20 mouse cellular contexts compared by ENCODE assay signal in the genomic region with DNA sequence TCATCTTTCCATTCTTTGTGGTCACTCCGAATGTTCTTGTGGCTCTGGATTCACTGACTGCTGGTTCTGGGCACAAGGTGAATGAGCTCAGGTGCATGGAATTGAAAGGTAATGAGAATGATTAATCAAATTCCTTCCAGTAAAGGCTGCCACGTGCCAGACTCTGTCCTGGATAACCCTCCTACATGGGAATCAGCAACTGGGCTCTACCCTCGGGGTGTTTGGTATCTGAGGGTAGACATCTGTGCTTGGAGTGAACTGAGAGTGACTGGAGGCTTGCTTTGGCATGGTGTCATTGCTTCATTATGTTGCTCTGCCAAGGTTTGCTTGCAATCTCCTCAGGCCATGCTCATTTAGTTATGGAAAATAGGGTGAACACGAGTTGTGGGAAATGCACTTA.
A peak's percentile ranks its signal among the peaks of the same experiment; 100 is the strongest.
DNase-seq lines count a peak whose midpoint lies in the region; ATAC-seq and TF ChIP-seq lines count a peak whose summit lies in the region.
"Had no signal": no experiment of that assay in that cellular context is flagged by ENCODE, and none has a peak within 500 bp of the region (broad histone marks: within the 10 kb centered on the region; RNA-seq: fewer than 3 reads in every experiment).

No protein-coding gene starts in this region.

- H3K27ac ChIP-seq in midbrain, postnatal 0 days (ENCODE audit: low read depth, low read length), result no peak overlapping the region
- H3K27ac ChIP-seq in midbrain, embryonic 10.5 days (replicated peaks), result no peak overlapping the region
- H3K27ac ChIP-seq in hindbrain, postnatal 0 days, result no peak overlapping the region
- H3K27ac ChIP-seq: embryonic facial prominence, embryonic 15.5 days; limb, embryonic 12.5 days; liver, embryonic 12.5 days; midbrain, embryonic 15.5 days; stomach, postnatal 0 days had no signal

- no peak for TF ChIP-seq CTCF in midbrain, postnatal 0 days (IDR thresholded peaks at IDR 0.05)
- TF ChIP-seq CTCF in hindbrain, postnatal 0 days (IDR thresholded peaks at IDR 0.05; ENCODE audit: low read depth), result no peak

- H3K9ac ChIP-seq in midbrain, postnatal 0 days (replicated peaks; ENCODE audit: low read length, poor library complexity, severe bottlenecking), result no peak overlapping the region
- H3K9ac ChIP-seq in hindbrain, postnatal 0 days (replicated peaks; ENCODE audit: low read length), result no peak overlapping the region
- H3K9ac ChIP-seq: embryonic facial prominence, embryonic 15.5 days; heart, embryonic 12.5 days; limb, embryonic 12.5 days; liver, embryonic 12.5 days; midbrain, embryonic 15.5 days had no signal

- no peak for ATAC-seq in midbrain, postnatal 0 days (ENCODE audit: low FRiP score)
- 0 out of 2 replicates have a peak, but pooled peaks have one; percentile 35 for ATAC-seq in hindbrain, postnatal 0 days
- ATAC-seq: forebrain, embryonic 16.5 days; inflammation-experienced regulatory T-cells, adult 6 months; liver, embryonic 12.5 days; midbrain, embryonic 15.5 days had no signal

- H3K36me3 ChIP-seq in midbrain, postnatal 0 days (ENCODE audit: insufficient read depth, low read length), result no peaks in the 10 kb centered on the region
- H3K36me3 ChIP-seq in midbrain, embryonic 10.5 days, result no peaks in the 10 kb centered on the region
- H3K36me3 ChIP-seq in hindbrain, postnatal 0 days (ENCODE audit: insufficient read depth, low read length), result no peaks in the 10 kb centered on the region
- H3K36me3 ChIP-seq: embryonic facial prominence, embryonic 15.5 days; heart, embryonic 12.5 days; limb, embryonic 12.5 days; liver, embryonic 12.5 days; midbrain, embryonic 15.5 days had no signal

- no peak overlapping the region for H3K4me3 ChIP-seq in midbrain, postnatal 0 days (ENCODE audit: low read depth, low read length)
- H3K4me3 ChIP-seq in midbrain, embryonic 10.5 days, result no peak overlapping the region
- H3K4me3 ChIP-seq in hindbrain, postnatal 0 days (ENCODE audit: low read length), result no peak overlapping the region
- H3K4me3 ChIP-seq: embryonic facial prominence, embryonic 15.5 days; heart, embryonic 12.5 days; limb, embryonic 12.5 days; liver, embryonic 12.5 days; megakaryocyte, embryonic 14.5 days; midbrain, embryonic 15.5 days had no signal

- peak; percentile 10 for DNase-seq in kidney, adult 11 months
- DNase-seq in kidney, postnatal 14 days, result no peak
- peak; percentile 58 for DNase-seq in midbrain, postnatal 0 days (ENCODE audit: low spot score)
- no peak for DNase-seq in midbrain, embryonic 10.5 days (ENCODE audit: low spot score)
- DNase-seq in cerebellum, adult 9-11 months, result peak; percentile 22
- DNase-seq in hindbrain, postnatal 0 days (ENCODE audit: low spot score), result peak; percentile 36
- DNase-seq in gastrocnemius, postnatal 10 days, result no peak
- DNase-seq: embryo, embryonic 11 days; lung, adult 2 months; right cerebral cortex, postnatal 4 days; thymus, postnatal 14 days had no signal

- H3K9me3 ChIP-seq in midbrain, postnatal 0 days (ENCODE audit: low read length), result no peaks in the 10 kb centered on the region
- no peaks in the 10 kb centered on the region for H3K9me3 ChIP-seq in midbrain, embryonic 10.5 days (replicated peaks)
- no peaks in the 10 kb centered on the region for H3K9me3 ChIP-seq in hindbrain, postnatal 0 days (ENCODE audit: low read length)
- H3K9me3 ChIP-seq: embryonic facial prominence, embryonic 15.5 days; heart, embryonic 12.5 days; limb, embryonic 12.5 days; liver, embryonic 12.5 days; midbrain, embryonic 15.5 days had no signal

- 72% methylated on average over 4 of the region's 4 CpGs for WGBS in midbrain, postnatal 0 days
- whole genome bisulfite sequencing in midbrain, embryonic 10.5 days, result 80% methylated on average over 4 of the region's 4 CpGs
- WGBS in hindbrain, postnatal 0 days, result 53% methylated on average over 4 of the region's 4 CpGs

- H3K27me3 ChIP-seq in midbrain, postnatal 0 days (ENCODE audit: insufficient read depth, low read length), result no peaks in the 10 kb centered on the region
- no peaks in the 10 kb centered on the region for H3K27me3 ChIP-seq in midbrain, embryonic 10.5 days (ENCODE audit: low read depth, poor library complexity, severe bottlenecking)
- no peaks in the 10 kb centered on the region for H3K27me3 ChIP-seq in hindbrain, postnatal 0 days (ENCODE audit: insufficient read depth, low read length)
- H3K27me3 ChIP-seq: embryonic facial prominence, embryonic 15.5 days; heart, embryonic 12.5 days; limb, embryonic 12.5 days; liver, embryonic 12.5 days; megakaryocyte, embryonic 14.5 days; midbrain, embryonic 15.5 days had no signal

- no peak overlapping the region for H3K4me2 ChIP-seq in midbrain, postnatal 0 days (ENCODE audit: low read depth, low read length, poor library complexity, severe bottlenecking)
- no peak overlapping the region for H3K4me2 ChIP-seq in hindbrain, postnatal 0 days (ENCODE audit: low read depth, low read length)
- H3K4me2 ChIP-seq: embryonic facial prominence, embryonic 15.5 days; heart, embryonic 12.5 days; limb, embryonic 12.5 days; liver, embryonic 12.5 days; midbrain, embryonic 15.5 days had no signal

- no peaks in the 10 kb centered on the region for H3K4me1 ChIP-seq in midbrain, postnatal 0 days (ENCODE audit: insufficient read depth, low read length)
- no peaks in the 10 kb centered on the region for H3K4me1 ChIP-seq in midbrain, embryonic 10.5 days
- H3K4me1 ChIP-seq in hindbrain, postnatal 0 days (ENCODE audit: insufficient read depth, low read length), result no peaks in the 10 kb centered on the region
- H3K4me1 ChIP-seq: embryonic facial prominence, embryonic 15.5 days; heart, embryonic 12.5 days; limb, embryonic 12.5 days; liver, embryonic 12.5 days; megakaryocyte, embryonic 14.5 days; midbrain, embryonic 15.5 days had no signal

Comparison
In these comparisons a context has a peak if more than half of its experiments do, and no peak if none do; other contexts are left out.
1. DNase-seq: peak in kidney, adult 11 months (single experiment), midbrain, postnatal 0 days (single experiment), cerebellum, adult 9-11 months (single experiment) and hindbrain, postnatal 0 days (single experiment); none in kidney, postnatal 14 days (single experiment), midbrain, embryonic 10.5 days (single experiment) and gastrocnemius, postnatal 10 days (single experiment).